Mouse (Mus musculus) erythroblast, embryonic 14.5 days (primary cell): ENCODE results near the gene Kcnj4.

ENCODE experiments used
- GATA1 ChIP-seq: IDR thresholded peaks from 2 replicates; pipeline ENCODE4 v1.6.1; 2012; ENCODE audit warnings: low read length, inconsistent platforms, mixed read lengths
- TAL1 ChIP-seq: IDR thresholded peaks from 3 replicates; pipeline ENCODE4 v1.6.1; 2012; ENCODE audit warnings: low read length, inconsistent platforms, mixed read lengths

GRCm38 (mm10) chr15:79469577-79469976 lies 35.5 kb downstream of the Kcnj4 start:
- TF ChIP-seq GATA1 (no peak), TAL1 (no peak)
